Comparison of ENCODE assay signal across 10 mouse cellular contexts in the genomic region with DNA sequence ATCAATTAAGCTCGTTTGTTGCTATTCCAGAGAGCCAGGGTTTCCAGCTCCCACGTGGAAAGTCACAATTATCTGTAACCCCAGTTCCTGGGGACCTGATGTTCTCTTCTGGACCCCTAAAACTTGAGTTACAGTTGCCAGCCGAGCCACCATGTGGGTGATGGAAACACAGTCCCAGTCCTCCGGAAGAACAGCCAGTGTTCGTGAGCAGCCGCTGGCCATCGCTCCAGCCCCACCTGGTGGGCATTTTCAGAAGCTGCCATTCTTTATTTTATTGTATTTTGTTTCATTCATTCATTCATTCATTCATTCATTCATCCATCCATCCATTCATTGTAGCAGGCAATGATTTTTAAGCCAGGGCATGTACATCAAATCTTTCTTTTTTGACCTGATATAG. TPM values are rescaled to one million over a fixed set of nuclear protein-coding genes. Genes with fewer than 3 reads are reported as not detected.
DNase-seq lines count a peak whose midpoint lies in the region; ATAC-seq and TF ChIP-seq lines count a peak whose summit lies in the region.
"Had no signal": no experiment of that assay in that cellular context is flagged by ENCODE, and none has a peak within 500 bp of the region (broad histone marks: within the 10 kb centered on the region; RNA-seq: fewer than 3 reads in every experiment).

No protein-coding gene starts in this region.

- WGBS in liver, embryonic 14.5 days (ENCODE audit: insufficient replicate concordance) = 49% methylated on average over 7 of the region's 7 CpGs
- 41% methylated on average over 7 of the region's 7 CpGs for WGBS in liver, embryonic 12.5 days (ENCODE audit: insufficient replicate concordance)

- TF ChIP-seq CTCF in liver, embryonic 14.5 days (IDR thresholded peaks at IDR 0.05; ENCODE audit: low read depth) = peak; percentile 55
- TF ChIP-seq CTCF in brain, embryonic 14.5 days (IDR thresholded peaks at IDR 0.05; ENCODE audit: borderline replicate concordance, extremely low read depth, insufficient read depth, insufficient read length) = peak; percentile 65

- H3K4me3 ChIP-seq in liver, embryonic 14.5 days (ENCODE audit: insufficient read depth in 1 of 2, low read depth in 2 of 2, low read length in 2 of 2) = no peak overlapping the region
- no peak overlapping the region for H3K4me3 ChIP-seq in liver, embryonic 12.5 days
- H3K4me3 ChIP-seq: neural tube, embryonic 13.5 days had no signal

- TF ChIP-seq POLR2A in brain, embryonic 14.5 days (IDR thresholded peaks at IDR 0.05; ENCODE audit: borderline replicate concordance, extremely low read depth, insufficient read depth, insufficient read length, poor library complexity, severe bottlenecking) = no peak

- no peak for ATAC-seq in liver, embryonic 14.5 days (ENCODE audit: insufficient read depth)
- no peak for ATAC-seq in liver, embryonic 12.5 days
- ATAC-seq in megakaryocyte-erythroid progenitor cell, adult 5-6 weeks (replicated peaks; ENCODE audit: low FRiP score, low TSS enrichment, poor library complexity, severe bottlenecking) = peak; percentile 65; the same call in 1 of the 2 replicates

- H3K36me3 ChIP-seq in liver, embryonic 14.5 days (replicated peaks; ENCODE audit: control insufficient read depth, insufficient read depth, low read depth) = peaks cover 2% of the 10 kb centered on the region; the same call in 1 of the 2 replicates
- H3K36me3 ChIP-seq in liver, embryonic 12.5 days = peaks cover 25% of the 10 kb centered on the region

- no peak overlapping the region for H3K4me2 ChIP-seq in liver, embryonic 14.5 days (ENCODE audit: low read depth)
- no peak overlapping the region for H3K4me2 ChIP-seq in liver, embryonic 12.5 days
- H3K4me2 ChIP-seq: neural tube, embryonic 13.5 days had no signal

- no peak overlapping the region for H3K27ac ChIP-seq in liver, embryonic 14.5 days
- no peak overlapping the region for H3K27ac ChIP-seq in liver, embryonic 12.5 days
- H3K27ac ChIP-seq: neural tube, embryonic 13.5 days had no signal

- peak; percentile 45 to 61 for DNase-seq in cerebellum, postnatal 14 days
- DNase-seq in cerebellum, adult 8-10 months = no peak
- no peak for DNase-seq in liver, embryonic 14.5 days (ENCODE audit: low read depth in 3 of 3, low spot score in 3 of 3)
- peak; percentile 45 for DNase-seq in brain, embryonic 14.5 days (ENCODE audit: low read depth)
- DNase-seq in c-Kit-positive CD71-positive TER-119-positive erythroid progenitor cells, embryonic 14.5 days (ENCODE audit: low spot score) = no peak
- no peak for DNase-seq in adrenal gland, adult 18-20 months (ENCODE audit: low spot score in 2 of 2)

- no peaks in the 10 kb centered on the region for H3K27me3 ChIP-seq in liver, embryonic 14.5 days (ENCODE audit: control insufficient read depth, insufficient read depth, low read length)
- no peaks in the 10 kb centered on the region for H3K27me3 ChIP-seq in liver, embryonic 12.5 days (replicated peaks)
- H3K27me3 ChIP-seq: CH12.LX; neural tube, embryonic 13.5 days had no signal

- H3K9ac ChIP-seq in liver, embryonic 14.5 days (replicated peaks) = no peak overlapping the region
- H3K9ac ChIP-seq in liver, embryonic 12.5 days = no peak overlapping the region
- H3K9ac ChIP-seq: neural tube, embryonic 13.5 days had no signal

- TF ChIP-seq EP300 in liver, embryonic 14.5 days (IDR thresholded peaks at IDR 0.05; ENCODE audit: low read depth) = no peak

- H3K4me1 ChIP-seq in liver, embryonic 14.5 days (replicated peaks; ENCODE audit: control insufficient read depth in 2 of 2, insufficient read depth in 2 of 2, low read length in 1 of 2) = no peaks in the 10 kb centered on the region
- no peaks in the 10 kb centered on the region for H3K4me1 ChIP-seq in liver, embryonic 12.5 days
- H3K4me1 ChIP-seq: neural tube, embryonic 13.5 days had no signal

- H3K9me3 ChIP-seq in liver, embryonic 14.5 days (ENCODE audit: control insufficient read depth, low read length) = no peaks in the 10 kb centered on the region
- no peaks in the 10 kb centered on the region for H3K9me3 ChIP-seq in liver, embryonic 12.5 days (replicated peaks)
- H3K9me3 ChIP-seq: neural tube, embryonic 13.5 days had no signal

RNA-seq across cellular contexts. Expression of a gene that starts 14.0 kb away (rescaled TPM):
- 2.7 and 4.7 TPM in 2 replicates for polyA plus RNA-seq in liver, embryonic 14.5 days (2012; rRNA removed)
- 7.1 and 7.9 TPM in 2 replicates for polyA plus RNA-seq in liver, embryonic 14.5 days (2014; fragmentation: Nextera tagmentation; extraction: Ambion mirVana)
- 14.7 and 15.2 TPM in 2 replicates for polyA plus RNA-seq in liver, embryonic 12.5 days (2016; fragmentation: Nextera tagmentation; extraction: Ambion mirVana)
- 21.8 and 27.4 TPM in 2 replicates for polyA plus RNA-seq in brain, embryonic 14.5 days (2012; rRNA removed)
- total RNA-seq in megakaryocyte-erythroid progenitor cell, adult 5-6 weeks (2014; fragmentation: Nextera tagmentation) = 15.4 and 20.1 TPM in 2 replicates
- total RNA-seq in megakaryocyte-erythroid progenitor cell, adult 5-6 weeks (2017) = 24.9 and 31.2 TPM in 2 replicates
- total RNA-seq in adrenal gland, adult 18-20 months (2021) = 10 to 100 TPM; 26.2 to 29.3 TPM

Comparison
In these comparisons a context has a peak if more than half of its experiments do, and no peak if none do; other contexts are left out.
1. DNase-seq: peak in cerebellum, postnatal 14 days (2 of 2) and brain, embryonic 14.5 days (single experiment); none in cerebellum, adult 8-10 months (single experiment), liver, embryonic 14.5 days (0 of 3), c-Kit-positive CD71-positive TER-119-positive erythroid progenitor cells, embryonic 14.5 days (single experiment) and adrenal gland, adult 18-20 months (0 of 2).